Mouse (Mus musculus) liver, postnatal 0 days (tissue): ENCODE results near the gene Gps1. TPM values are rescaled to one million over a fixed set of nuclear protein-coding genes. Genes with fewer than 3 reads are reported as not detected.

Experiments
- ATAC-seq: fragments of 200-750 bp; cut with Nextera tagmentation; 2 replicates; pipeline ENCODE4 v1.8.0; 2017; ENCODE audit warnings: mild to moderate bottlenecking, moderate library complexity
- DNase-seq: peaks from one replicate; pipeline ENCODE4 v3.0.0-alpha.2; 2016
- H3K27ac ChIP-seq: fragments of 300-500 bp; sonication (generic); 2 replicates; pipeline ENCODE4 v1.5.1; 2014; ENCODE audit warnings: antibody characterized with exemption, moderate library complexity, mild to moderate bottlenecking, low read depth
- H3K27me3 ChIP-seq: fragments of 300-500 bp; sonication (generic); 2 replicates; pipeline ENCODE4 v1.6.1; 2014; ENCODE audit warnings: low read length, control low read depth, mixed read lengths; ENCODE audit not compliant: insufficient read depth
- H3K36me3 ChIP-seq: fragments of 300-500 bp; sonication (generic); replicated peaks from 2 replicates; pipeline ENCODE4 v1.6.1; 2014; ENCODE audit warnings: mild to moderate bottlenecking, control low read depth, low read length, moderate library complexity, mixed read lengths; ENCODE audit not compliant: insufficient read depth
- H3K4me1 ChIP-seq: fragments of 300-500 bp; sonication (generic); 2 replicates; pipeline ENCODE4 v1.6.1; 2014; ENCODE audit warnings: antibody characterized with exemption, mild to moderate bottlenecking, control low read depth; ENCODE audit not compliant: insufficient read depth
- H3K4me2 ChIP-seq: fragments of 300-500 bp; sonication (generic); 2 replicates; pipeline ENCODE4 v1.6.1; 2014; ENCODE audit warnings: low read depth, mild to moderate bottlenecking, low read length, moderate library complexity, mixed read lengths
- H3K4me3 ChIP-seq: fragments of 300-500 bp; sonication (generic); 2 replicates; pipeline ENCODE4 v1.5.1; 2014; ENCODE audit warnings: low read depth, low read length
- H3K9ac ChIP-seq: fragments of 300-500 bp; sonication (generic); replicated peaks from 2 replicates; pipeline ENCODE4 v1.6.1; 2014; ENCODE audit warnings: mild to moderate bottlenecking, moderate library complexity
- H3K9me3 ChIP-seq: fragments of 300-500 bp; sonication (generic); 2 replicates; pipeline ENCODE4 v1.6.1; 2016; ENCODE audit warnings: mild to moderate bottlenecking, control low read depth, low read length, mixed read lengths
- CTCF ChIP-seq: sonication (generic); IDR thresholded peaks from 2 replicates; pipeline ENCODE4 v1.5.1; 2016; ENCODE audit warnings: antibody characterized with exemption, low read depth
- EP300 ChIP-seq: IDR thresholded peaks from 2 replicates; pipeline ENCODE4 v1.6.1; 2016; ENCODE audit warnings: antibody characterized with exemption, low read depth, mild to moderate bottlenecking
- WGBS: fragments of 180-500 bp; shearing (Covaris S2); extraction: QIAGEN DNeasy Blood & Tissue Kit; methylation state at CpG from one replicate; pipeline ENCODE4 v1.1.7; 2014; ENCODE audit not compliant: insufficient replicate concordance; 5-methylcytosine and 5-hydroxymethylcytosine counted together
- polyA plus RNA-seq: library from polyadenylated mRNA; unstranded; fragments of >200 nt; fragmentation: Nextera tagmentation; extraction: Ambion mirVana; gene quantifications from 2 replicates; pipeline ENCODE4 v1.2.1, GENCODE M21; 2015

The Gps1 gene
- polyA plus RNA-seq, 1 experiment from 2014 or later, result 50.8 TPM

DNA sequence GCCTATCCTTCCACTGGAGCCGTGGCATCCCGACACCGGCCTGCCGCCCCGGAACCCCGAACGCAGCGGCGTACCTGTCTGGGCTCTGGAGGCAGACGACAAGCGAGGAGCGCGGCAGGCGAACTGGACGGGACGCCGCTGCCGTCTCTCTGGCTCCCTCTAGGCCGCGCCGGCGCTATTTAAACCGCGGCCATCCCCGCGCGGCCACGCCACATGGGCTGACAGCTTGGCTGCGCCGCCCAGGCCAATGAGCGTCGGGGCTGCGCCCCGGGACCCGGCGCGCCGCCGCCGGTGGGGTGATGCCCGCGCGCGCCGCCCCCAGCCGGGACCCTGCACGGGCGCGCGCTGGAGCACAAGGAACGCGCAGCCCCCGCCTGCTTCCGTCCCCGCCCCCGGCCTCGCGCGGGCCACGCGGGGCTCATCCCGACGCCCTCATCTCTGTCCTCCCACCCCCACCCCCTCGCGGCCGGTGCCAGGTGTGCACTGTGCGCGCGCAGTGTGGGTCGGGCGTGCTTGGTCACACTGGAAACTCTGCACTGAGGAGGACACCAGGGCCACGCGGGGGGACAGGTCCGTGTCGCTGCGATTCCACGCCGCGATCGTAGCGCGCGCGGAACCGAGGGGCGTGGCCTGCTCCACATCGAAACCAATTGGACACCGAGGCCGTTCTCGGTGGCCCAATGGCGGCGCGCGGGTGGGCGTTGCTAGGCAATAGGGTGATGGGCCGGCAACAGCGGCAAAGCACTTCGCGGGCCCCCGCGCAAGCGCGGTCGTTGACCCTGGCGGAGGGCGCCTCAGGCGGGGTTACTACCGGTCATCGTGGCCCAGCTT, 40.1 kb downstream of the Gps1 start, which contains the start of gene Fasn:
TSS of gene Fasn (minus strand) at position 592 of the 831 bp plus-strand sequence.
- Histone ChIP-seq H3K4me2 (peak within 1 kb of the TSS; percentile 86), H3K27me3 (no peaks in the 10 kb centered on the region), H3K9ac (peak within 1 kb of the TSS; percentile 69), H3K36me3 (peaks cover 18% of the 10 kb centered on the region), H3K9me3 (no peaks in the 10 kb centered on the region), H3K4me1 (peaks cover 22% of the 10 kb centered on the region), H3K27ac (peak within 1 kb of the TSS; percentile 79), H3K4me3 (peak within 1 kb of the TSS; percentile 68)
- DNase-seq (peak; percentile 95), ATAC-seq (peak; percentile 87)
- TF ChIP-seq CTCF (peak; percentile 66), EP300 (no peak)
- under 1% methylated on average over 84 of the region's 109 CpGs for WGBS

DNA sequence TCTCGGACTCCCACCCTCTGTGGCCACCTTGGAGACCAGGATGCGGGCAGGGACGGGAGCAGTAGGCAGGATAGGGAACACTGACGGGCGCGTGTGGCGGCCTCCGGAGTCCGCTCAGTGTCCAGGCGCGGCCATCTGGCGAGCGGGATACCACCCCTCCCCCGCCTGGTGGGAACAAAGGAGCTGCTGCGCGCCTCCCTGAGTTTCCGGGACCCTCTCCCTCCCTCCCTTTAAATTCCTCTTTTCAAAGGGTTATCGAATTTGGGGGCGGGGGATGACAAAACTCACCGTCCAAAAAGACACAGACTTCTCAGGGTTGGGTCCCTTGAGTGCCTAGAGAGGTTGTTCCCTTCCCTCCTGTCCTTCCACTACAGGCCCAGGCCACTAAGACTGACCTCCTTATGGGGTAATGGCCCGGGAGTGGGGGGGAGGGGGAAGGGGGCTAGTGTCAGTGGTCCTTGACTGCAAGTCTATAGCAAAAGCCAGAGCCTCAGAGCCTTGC, 40.8 kb downstream of the Gps1 start:
- ATAC-seq (no peak; the same call in 1 of the 2 replicates), DNase-seq (peak; percentile 38)
- peaks cover 24% of the 10 kb centered on the region for H3K4me1 ChIP-seq
- H3K4me2 ChIP-seq, result peak overlapping the region; percentile 86
- H3K9me3 ChIP-seq, result no peaks in the 10 kb centered on the region
- 2% methylated on average over 21 of the region's 21 CpGs for WGBS
- peak overlapping the region; percentile 68 for H3K4me3 ChIP-seq
- no peaks in the 10 kb centered on the region for H3K27me3 ChIP-seq
- peak overlapping the region; percentile 59 for H3K9ac ChIP-seq
- peaks cover 12% of the 10 kb centered on the region for H3K36me3 ChIP-seq
- H3K27ac ChIP-seq, result peak overlapping the region; percentile 79
- TF ChIP-seq EP300 (no peak), CTCF (no peak)

DNA sequence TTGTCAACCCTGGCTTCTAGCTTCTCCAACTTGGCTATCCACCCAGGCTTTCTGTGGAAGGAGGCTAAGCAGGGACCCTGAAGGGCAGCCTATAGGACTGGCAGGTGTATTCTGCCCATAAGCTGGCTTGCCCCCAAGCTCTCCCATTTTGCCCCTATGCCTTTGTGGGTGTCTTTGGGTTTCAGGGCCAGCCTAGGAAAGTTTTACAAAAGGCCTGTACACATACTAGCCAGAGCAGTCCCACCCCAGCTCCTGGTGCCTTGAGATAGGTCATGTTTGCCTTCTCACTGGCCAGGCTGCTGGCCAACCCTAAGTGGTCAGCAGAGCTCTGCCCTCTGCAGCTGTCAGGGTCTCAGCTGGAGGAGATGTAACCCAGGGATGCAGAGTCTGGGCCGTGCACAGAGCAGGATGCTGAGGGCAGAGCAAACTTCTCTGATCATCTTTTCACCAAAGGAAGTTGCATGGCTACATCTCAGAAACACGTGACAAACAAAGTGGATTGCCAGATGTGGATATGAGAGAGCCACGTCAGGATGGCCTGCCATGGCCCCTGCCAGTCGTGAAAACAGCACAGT, 41.3 kb downstream of the Gps1 start:
- TF ChIP-seq EP300, result no peak
- TF ChIP-seq CTCF, result no peak
- Histone ChIP-seq H3K27ac (peak overlapping the region; percentile 79), H3K27me3 (no peaks in the 10 kb centered on the region), H3K4me1 (peaks cover 27% of the 10 kb centered on the region), H3K4me2 (peak overlapping the region; percentile 86), H3K36me3 (peaks cover 7% of the 10 kb centered on the region), H3K4me3 (peak overlapping the region; percentile 68), H3K9me3 (no peaks in the 10 kb centered on the region), H3K9ac (peak overlapping the region; percentile 59; the same call in 1 of the 2 replicates)
- DNase-seq, result peak; percentile 19
- ATAC-seq, result no peak
- WGBS, result 51% methylated on average over 4 of the region's 4 CpGs

DNA sequence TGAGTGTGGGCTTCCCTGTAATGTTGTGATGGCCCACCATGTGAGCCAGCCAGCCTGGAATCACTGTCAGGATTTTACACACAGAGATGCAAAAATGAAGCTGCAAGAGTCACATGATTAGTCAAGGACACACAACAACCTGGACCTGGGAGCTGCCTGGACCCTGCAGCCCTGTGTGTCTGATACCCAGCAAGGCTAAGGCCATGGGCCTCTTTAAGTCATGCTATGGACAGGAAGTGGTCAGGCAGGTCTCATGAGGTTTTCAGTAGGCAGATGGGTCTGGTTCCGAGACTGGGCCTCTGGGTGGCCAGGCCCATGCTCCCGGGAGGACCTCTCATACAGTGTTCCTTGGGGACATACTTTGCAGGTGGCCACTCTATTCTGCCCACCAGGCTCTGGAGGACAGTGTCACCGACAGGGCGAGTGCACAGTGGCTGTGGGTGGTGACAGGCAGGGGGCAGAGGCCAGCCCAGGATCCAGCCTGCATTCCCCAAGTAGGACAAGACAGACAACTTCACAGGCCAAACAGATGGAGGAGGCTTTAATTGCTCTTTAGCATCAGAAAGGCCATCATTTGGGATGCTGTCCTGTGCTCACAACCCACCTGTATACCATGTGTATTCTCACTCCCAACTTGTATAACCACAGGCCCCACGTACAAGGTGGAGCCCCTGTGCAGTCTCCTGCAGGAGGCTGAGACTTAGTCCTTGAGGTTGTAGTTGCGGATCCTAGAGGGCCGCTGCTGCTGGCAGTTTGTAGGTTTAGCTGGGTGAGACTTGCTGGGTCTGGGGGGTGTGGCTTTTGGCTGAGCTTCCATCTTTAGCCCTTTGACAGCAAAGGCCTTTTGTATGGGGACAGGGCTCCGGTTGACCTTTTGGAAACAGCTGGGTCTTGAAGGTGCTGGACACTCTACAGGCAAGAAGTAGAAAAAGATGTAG, 42.2 kb downstream of the Gps1 start:
- no peak for TF ChIP-seq EP300
- no peak for TF ChIP-seq CTCF
- H3K4me1 ChIP-seq, result peaks cover 28% of the 10 kb centered on the region
- no peak overlapping the region for H3K9ac ChIP-seq
- WGBS, result 83% methylated on average over 8 of the region's 8 CpGs
- DNase-seq, result peak; percentile 14
- H3K9me3 ChIP-seq, result no peaks in the 10 kb centered on the region
- H3K27ac ChIP-seq, result no peak overlapping the region
- no peak overlapping the region for H3K4me2 ChIP-seq
- no peak overlapping the region for H3K4me3 ChIP-seq
- no peaks in the 10 kb centered on the region for H3K27me3 ChIP-seq
- ATAC-seq, result no peak
- H3K36me3 ChIP-seq, result no peaks in the 10 kb centered on the region; the same call in 1 of the 2 replicates

DNA sequence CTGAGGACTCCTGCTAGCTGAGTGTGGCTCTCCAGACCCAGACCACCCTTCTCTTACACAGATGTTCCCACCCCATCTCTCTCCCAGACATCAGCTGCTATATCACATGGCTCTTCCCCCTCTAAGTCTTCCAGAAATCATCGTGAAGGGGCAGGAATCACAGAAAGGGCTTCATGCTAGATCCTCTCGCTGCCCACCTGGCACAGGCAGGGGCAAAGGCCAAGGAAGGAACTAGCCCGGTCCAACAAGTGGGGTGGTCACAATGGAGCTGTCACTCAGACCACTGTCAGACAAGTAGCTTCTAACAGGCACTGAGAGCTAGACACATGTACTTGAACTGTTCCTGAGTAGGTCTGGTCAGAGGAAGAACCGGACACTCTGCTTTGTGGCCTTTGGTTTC, 44.3 kb downstream of the Gps1 start:
- H3K27ac ChIP-seq, result no peak overlapping the region
- H3K27me3 ChIP-seq, result no peaks in the 10 kb centered on the region
- H3K4me1 ChIP-seq, result peaks cover 18% of the 10 kb centered on the region
- no peaks in the 10 kb centered on the region for H3K36me3 ChIP-seq
- no peak for ATAC-seq
- H3K4me3 ChIP-seq, result no peak overlapping the region
- no peak for TF ChIP-seq CTCF
- TF ChIP-seq EP300, result no peak
- 75% methylated on average over 4 of the region's 4 CpGs for whole genome bisulfite sequencing
- no peak overlapping the region for H3K9ac ChIP-seq
- no peak overlapping the region for H3K4me2 ChIP-seq
- DNase-seq, result no peak
- no peaks in the 10 kb centered on the region for H3K9me3 ChIP-seq
